Mouse (Mus musculus) adipocyte (in vitro differentiated cells): ENCODE results near the gene Epha2.
A peak's percentile ranks its signal among the peaks of the same experiment; 100 is the strongest.

Experiments used
- DNase-seq: peaks from one replicate; pipeline ENCODE4 v3.0.0-alpha.2; 2016; ENCODE audit warnings: low spot score

Epha2 gene

GRCm38 (mm10) chr4:141303402-141304222 lies 2.6 kb downstream of the Epha2 start:
- DNase-seq: no peak

GRCm38 (mm10) chr4:141304223-141304611 lies 3.2 kb downstream of the Epha2 start:
- DNase-seq: no peak

GRCm38 (mm10) chr4:141306057-141306456 lies 5.0 kb downstream of the Epha2 start:
- DNase-seq: no peak

- DNase-seq: no peak
Measured at GRCm38 (mm10) chr4:141308381-141308780, 7.3 kb downstream of the Epha2 start.

- DNase-seq: no peak
Measured at GRCm38 (mm10) chr4:141308857-141309772, 8.1 kb downstream of the Epha2 start.

GRCm38 (mm10) chr4:141309773-141310145 lies 8.7 kb downstream of the Epha2 start:
- no peak for DNase-seq

GRCm38 (mm10) chr4:141310191-141310606 lies 9.2 kb downstream of the Epha2 start:
- peak; percentile 18 for DNase-seq

GRCm38 (mm10) chr4:141311078-141311477 lies 10.0 kb downstream of the Epha2 start:
- peak; percentile 76 for DNase-seq

GRCm38 (mm10) chr4:141311506-141311905 lies 10.5 kb downstream of the Epha2 start:
- no peak for DNase-seq

- DNase-seq: no peak
Measured at GRCm38 (mm10) chr4:141311908-141312307, 10.9 kb downstream of the Epha2 start.

GRCm38 (mm10) chr4:141312513-141313131 lies 11.6 kb downstream of the Epha2 start:
- DNase-seq: no peak

- DNase-seq: no peak
Measured at GRCm38 (mm10) chr4:141313481-141313880, 12.4 kb downstream of the Epha2 start.

GRCm38 (mm10) chr4:141313924-141314323 lies 12.9 kb downstream of the Epha2 start:
- no peak for DNase-seq

- DNase-seq: no peak
Measured at GRCm38 (mm10) chr4:141314745-141315144, 13.7 kb downstream of the Epha2 start.

GRCm38 (mm10) chr4:141316023-141316422 lies 15.0 kb downstream of the Epha2 start:
- DNase-seq: no peak

GRCm38 (mm10) chr4:141316498-141317180 lies 15.6 kb downstream of the Epha2 start:
- DNase-seq: no peak

GRCm38 (mm10) chr4:141317914-141318313 lies 16.9 kb downstream of the Epha2 start:
- DNase-seq: no peak

- no peak for DNase-seq
Measured at GRCm38 (mm10) chr4:141322526-141322925, 21.5 kb downstream of the Epha2 start.

GRCm38 (mm10) chr4:141324771-141325191 lies 23.7 kb downstream of the Epha2 start:
- DNase-seq: peak; percentile 41

- DNase-seq: no peak
Measured at GRCm38 (mm10) chr4:141325636-141326035, 24.6 kb downstream of the Epha2 start.

- DNase-seq: no peak
Measured at GRCm38 (mm10) chr4:141327075-141327474, 26.0 kb downstream of the Epha2 start.

GRCm38 (mm10) chr4:141328742-141329141 lies 27.7 kb downstream of the Epha2 start:
- DNase-seq: no peak
